Mouse (Mus musculus): ENCODE measurements around the gene Pik3ca.

Pik3ca gene

DNA sequence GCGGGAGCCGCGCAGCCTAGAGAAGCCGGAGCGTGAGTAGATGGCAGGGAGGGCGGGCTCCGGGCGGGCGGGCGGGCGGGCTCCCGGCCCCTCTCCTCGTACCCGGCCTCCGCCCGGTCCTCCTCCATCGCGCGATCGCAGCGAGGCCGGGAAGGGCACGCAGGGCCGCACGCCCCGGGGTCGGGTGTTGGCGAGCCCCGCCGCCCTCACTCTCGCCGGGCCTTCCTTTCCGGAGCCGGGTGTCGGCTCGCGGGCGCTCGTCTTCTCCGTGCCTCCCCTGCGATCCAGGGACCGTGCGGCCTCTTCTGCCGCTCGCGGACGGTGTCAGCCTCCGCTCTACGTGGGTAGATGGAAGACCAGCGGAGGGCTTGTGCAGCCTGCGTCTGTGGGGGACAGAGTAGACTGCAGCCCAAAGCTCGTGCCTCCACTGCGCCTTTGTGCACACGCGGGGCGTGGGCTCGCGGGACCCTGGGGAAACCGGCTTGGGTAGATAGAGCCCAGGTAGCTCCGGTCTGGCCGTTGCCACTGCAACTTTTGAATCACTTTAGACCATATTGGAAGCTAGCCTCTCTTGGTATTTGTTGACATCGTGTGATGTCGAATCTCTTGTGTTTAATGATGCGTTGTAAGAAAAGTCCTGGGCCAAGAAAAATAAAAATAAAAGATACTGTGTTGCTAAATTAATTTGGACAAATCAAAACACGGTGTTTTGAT lies at the start of gene Pik3ca:
Gene Pik3ca (plus strand): TSS at position 211 of the 714 bp plus-strand sequence.
- DNase-seq, result peak; percentile 41

DNA sequence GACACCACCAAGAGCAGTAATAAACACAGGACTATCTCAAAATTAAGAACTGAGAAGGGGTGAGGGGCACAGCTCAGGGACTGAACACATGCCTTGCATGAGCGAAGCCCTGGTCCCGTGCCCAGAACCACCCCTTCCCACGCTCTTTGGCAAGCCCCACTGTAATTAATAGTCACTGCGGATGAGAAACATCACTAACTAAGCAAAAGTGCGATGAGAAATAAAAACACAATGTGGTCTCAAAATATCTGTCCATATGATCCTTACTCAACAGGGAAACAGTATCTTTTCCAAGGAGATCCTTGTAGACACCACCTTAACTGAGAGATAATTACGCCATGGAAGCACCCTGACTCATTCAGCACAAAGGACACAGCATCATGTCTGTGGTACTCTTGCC lies 49.6 kb upstream of the Pik3ca start:
- no peak for DNase-seq

DNA sequence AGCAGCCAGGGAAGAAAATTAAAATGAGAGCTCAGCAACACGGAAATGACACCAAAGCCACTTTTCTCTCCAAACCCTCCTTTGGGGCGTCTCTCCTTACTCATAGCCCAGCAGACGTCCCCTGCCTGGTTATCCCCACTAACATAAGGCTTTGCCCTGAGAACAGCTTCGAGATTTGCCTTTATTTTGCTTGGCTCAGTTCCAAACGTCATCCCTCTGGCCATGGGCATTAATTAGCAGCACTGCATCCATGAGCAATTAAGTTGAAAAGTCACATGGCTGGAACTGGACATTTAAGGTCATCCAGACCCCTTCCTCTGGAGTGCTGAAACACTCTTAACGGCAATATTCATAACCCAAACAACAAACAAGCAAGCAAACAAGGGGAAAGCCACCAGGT lies 36.2 kb upstream of the Pik3ca start:
- DNase-seq, result peak; percentile 31

DNA sequence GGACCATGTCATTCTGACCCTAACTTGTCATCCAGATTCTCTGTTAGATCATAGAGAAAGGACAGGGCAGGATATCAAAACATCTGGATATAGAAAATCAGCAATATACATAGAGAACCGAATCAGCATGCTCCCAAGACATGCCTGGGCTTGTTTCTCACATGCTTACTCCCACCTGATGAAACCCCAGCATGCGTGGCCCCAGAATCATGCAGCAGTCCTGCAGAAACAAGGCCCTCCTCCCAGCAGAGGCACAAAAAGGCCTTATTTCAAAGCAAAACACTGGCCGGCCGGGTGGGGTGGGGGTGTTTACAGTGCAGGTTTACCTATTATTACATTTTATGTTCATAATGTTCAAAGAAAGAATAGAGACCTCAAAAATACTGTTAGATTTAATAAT lies 33.3 kb upstream of the Pik3ca start:
- DNase-seq, result no peak

DNA sequence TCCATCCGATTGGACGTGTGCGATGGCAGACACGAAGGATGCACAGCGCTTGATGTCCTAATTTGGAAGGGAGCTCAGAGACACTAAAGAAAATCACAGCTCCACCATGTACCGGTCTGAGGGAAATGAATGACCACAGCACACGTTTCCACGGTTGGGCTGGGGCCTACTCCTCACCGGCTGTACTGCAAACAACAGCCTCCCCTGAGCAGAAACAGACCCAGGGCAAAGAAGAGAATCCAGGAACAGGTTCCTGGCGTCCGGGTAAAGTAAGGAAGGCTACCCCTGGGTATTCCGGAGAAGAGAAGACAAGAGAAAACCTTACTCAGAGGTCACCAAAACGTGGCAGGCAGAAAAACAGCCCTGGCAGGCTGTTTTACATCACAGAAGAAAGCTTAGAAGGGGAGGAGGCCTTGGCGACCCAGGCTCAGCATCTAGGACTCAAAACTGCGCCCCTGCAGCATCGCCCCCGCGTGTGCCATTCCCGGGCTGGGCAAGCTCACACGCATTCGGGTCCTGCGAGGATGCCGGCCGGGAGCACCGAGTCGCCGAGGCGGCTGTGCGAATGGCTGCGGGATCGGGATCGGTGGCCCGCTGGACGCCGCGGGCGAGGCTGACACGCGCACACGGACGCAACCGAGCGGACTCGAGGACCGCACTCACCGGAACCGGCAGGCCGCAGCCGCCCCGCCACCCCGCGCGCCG lies 32.5 kb upstream of the Pik3ca start:
- DNase-seq, result no peak

DNA sequence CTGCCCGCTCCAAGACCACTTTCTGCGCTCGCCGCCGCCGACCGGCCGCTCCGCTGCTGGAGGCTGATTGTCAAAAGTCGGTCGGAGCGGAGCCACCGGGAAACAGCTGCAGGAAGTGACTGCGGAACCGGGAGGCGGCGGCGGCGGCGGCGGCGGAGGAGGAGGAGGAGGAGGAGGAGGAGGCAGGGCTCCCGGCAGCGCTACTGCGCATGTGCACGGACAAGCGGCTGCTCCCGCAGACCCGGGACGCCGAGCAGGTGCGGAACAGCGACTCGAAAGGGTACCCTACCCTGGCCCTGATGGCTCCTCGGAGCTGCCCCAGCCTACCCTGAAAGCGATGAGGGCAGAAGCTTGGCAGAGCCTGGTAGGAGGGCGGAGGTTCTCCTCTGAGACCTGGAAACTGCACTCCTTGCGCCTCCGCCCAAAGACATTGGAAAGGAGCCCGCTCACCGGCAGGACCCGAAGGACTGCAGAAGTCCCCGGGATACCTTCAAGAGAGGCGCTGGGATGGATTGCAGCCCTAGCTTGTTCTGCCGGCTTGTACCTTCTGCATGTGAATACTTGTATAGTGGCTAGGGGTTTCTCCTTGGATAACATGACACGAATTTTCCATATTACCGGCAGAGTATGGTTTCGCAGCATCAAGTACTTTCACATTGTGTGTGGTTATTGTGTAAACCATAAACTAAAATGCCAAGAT lies 31.8 kb upstream of the Pik3ca start, which contains the start of gene Zmat3:
Gene Zmat3 (minus strand): TSS at position 469 of the 700 bp plus-strand sequence.
- DNase-seq, result peak; percentile 80

DNA sequence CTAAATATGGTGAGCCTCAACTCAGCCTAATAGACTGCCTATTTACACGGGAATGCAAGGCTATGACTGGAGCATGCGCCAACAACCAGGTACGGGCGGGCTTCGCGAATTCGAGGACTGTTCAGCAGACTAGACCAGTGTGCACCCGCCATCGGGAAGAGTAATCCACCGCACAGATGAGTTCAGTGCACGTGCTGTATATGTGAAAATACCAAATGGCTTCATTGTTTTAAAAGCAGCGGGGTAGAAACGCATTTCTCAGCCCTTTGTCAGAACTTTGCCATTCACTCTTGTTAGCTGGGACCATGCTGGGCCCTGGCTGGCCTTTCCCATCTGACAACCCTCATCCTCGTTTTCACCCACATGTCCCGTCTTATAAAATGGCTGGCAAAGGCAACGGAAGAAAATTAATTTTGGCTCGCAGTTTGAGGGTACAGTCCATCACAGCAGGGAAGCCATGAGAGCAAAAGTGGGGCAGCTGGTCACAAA lies 31.2 kb upstream of the Pik3ca start:
- peak; percentile 14 for DNase-seq

DNA sequence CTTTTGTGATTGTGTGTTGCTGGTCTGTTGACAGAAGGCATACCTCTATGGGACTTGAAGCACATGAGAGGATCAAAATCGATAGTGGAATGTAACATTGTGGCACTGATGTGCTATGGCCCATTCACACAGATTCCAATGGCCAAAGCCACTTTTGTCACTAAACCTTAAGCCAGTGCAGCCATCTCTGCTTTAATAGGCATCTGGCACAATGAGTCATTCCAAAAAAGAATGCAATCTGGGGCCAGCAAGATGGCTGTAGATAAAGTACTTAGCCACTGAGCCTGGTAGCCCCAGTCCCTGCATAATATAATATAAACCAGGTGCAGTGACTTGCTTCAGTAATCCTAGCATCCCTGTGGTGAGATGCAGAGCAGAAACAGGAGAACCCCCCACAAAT lies 30.0 kb upstream of the Pik3ca start:
- no peak for DNase-seq

DNA sequence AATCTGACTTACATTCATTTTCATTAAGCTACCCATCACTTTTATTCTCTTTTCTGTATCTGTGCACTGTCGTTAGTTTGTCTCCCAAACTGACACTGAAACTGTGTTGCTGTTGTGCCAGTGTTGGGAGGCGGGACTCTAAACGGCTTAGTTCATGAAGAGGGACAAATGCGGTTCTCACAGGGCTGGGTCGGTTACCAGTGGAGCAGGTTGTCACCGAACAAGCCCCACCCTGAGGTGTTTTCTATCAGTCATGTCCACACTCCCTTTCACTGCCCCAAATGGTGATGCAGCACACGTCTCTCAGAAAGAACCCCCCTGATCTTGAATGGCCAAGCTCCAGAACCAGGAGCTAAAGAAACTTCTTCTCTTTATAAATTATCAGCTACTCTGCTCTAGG lies 25.5 kb upstream of the Pik3ca start:
- no peak for DNase-seq

DNA sequence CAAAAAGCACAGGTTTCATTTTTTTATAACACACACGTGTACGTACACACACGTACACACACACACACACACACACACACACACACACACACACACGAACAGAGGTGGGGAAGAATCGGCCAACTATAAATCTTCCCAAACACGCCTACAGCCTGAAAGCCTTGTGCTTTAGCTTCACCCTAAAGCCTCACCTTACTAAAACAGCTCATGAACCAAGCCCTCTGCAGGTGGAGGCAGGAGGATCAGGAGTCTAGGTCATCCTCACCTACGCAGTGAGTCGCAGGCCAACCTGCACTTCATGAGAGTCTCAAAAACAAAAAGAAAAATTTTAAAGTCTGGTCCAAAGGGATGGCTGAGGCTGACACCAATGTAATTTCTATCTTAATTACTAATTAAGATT lies 25.0 kb upstream of the Pik3ca start:
- no peak for DNase-seq

DNA sequence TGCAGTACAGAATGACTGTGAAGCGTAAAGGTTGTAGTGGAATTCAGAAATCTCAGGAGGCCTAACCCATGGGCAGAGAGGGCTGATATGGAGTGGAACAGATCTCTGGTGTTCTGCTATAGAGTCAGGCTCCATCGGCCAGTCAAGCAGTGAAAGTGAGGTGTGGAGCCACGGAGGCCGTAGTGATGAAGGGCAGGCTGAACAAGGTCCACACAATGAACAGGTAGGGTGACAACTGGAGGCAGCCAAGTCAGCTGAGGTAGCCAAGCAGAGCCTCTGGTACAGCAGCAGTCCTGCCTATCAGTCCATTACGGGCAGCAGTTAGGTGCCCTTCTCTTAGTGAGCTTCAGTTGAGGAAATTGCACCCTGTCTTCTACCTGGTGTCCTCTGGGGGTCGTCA lies 24.2 kb upstream of the Pik3ca start:
- no peak for DNase-seq

DNA sequence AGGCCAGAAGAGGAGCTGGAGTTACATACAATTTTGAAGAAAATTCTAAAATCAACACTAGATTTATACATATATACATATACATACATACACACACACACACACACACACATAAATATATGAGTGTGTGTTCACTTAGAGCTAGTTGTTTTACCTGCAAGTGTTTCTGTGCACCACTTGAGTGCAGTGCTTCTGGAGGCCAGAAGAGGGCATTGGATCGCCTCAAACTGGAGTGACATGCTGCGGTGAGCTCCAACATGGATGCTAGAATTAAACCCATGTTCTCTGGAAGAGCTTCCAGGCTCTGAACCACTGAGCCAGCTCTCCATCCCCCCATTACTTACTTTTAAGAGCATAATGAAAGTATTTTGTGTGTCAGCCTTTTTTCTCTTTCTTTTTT lies 17.6 kb upstream of the Pik3ca start:
- DNase-seq, result no peak

DNA sequence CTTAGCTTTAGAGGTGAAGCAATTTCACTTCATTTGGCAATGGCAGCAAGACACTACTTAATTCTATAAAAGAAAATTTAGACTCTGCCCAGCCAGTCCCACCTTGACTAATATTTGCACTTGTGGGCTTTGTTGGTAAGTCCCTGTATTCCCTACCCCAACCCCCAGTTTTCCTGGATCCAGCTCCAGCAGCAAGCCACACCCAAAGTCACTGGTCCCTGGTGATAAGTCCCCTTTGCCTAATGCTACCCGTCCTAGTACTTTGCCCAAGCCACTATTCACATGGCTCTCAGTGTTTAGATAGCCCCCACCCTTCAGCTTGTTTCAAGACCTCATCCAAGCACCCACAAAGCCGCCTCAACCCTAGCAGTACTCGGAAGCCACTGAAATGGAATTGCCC lies 15.9 kb upstream of the Pik3ca start:
- no peak for DNase-seq

DNA sequence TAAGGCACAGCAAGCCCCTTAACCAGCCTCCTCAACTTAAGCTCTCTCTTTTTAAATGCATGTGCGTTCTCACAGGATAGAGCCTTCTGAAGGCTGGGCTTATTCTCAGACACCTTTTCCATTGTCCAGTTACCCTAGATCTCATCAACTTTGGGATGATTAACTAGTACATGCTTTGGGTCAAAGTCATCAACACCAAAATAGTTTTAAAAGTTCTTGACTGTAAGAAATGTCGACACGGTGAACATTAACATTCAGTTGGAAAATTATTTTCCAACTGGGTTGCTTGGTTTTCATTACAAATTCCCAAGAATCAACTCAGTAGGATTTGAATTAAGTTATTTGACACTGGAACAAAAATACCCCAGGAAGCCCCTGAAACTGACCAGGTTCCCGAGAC lies 4.6 kb upstream of the Pik3ca start:
- DNase-seq, result no peak

DNA sequence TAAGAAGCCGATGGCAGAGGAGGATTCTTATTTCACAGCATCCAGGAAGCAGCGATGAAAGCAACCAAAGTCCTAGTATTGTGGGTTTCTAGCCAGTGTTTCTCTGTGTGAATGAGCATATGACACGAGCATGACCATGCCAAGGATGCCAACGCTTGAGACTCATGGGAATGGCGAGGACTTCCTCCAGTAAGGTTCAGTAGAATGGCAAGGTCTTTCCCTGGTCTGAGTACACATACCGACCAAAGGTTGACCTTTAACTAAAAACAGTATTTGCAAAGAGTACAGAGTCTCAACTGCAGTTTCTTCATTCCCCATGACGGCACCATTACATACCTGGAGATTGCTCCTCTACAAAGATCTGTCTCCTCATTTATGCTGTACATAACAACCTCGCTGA lies 3.5 kb upstream of the Pik3ca start:
- peak; percentile 72 for DNase-seq

DNA sequence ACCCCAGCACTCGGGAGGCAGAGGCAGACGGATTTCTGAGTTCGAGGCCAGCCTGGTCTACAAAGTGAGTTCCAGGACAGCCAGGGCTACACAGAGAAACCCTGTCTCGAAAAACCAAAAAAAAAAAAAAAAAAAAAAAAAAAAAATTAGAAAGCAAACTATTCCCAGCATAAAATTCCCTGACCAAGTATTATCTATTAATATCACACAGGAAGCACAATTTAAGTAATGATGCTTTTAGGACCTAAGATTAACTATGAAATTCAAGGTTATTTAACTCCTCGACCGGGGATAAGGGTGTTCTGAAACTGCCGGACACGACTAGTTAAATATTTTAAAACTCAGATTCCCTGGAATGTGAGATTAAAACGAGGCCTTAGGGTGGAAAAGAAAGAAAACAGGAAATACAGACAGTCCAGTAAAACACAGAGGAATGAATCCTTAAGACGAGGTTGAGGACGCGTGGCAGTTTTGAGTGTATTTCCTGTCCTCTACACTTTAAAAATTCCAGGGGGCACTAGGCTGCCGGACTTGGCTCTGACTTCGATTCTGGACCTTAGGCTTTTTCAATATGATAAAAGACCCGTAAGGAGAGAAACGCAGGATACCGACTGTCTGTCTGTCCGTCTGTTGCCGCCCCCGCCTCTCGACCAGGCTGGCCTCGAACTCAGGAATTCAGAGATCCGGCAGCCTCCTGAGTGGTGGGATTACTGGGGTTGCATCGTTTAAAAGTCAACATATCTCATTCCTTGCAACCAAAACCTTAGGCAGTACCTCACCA lies 1.5 kb upstream of the Pik3ca start:
- DNase-seq, result peak; percentile 47

DNA sequence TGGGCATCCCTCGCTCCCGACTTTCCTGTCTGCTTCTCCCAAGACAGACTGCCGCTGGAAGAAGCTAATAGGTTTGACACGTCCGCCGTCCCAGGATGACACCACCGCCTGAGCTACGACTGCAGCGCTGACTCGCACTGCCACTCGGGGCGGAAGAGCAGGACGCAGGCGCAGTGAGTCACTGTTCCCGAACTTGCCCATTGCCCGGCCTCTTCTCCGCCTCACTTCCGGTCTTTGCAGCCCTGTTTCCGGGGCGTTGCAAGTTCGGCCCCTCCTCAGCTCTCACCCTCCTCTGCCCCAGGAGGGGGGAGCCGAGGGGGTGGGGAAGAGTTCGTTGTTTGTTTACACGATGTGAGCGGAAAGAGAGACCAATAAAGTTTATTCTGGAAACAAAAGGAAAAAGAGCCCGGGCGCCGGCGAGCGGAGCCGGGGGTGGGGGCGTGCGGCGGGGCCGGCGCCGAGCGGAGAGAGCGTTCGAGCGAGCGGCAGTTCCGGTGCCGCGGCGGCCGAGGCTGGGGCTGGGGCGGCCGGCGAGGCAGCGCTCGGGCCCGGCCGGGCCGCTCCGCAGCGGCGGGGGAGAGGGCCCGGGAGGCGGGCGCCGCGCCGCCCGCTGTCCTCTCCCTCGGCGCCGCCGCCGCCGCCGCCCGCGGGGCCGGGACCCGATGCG lies 544 bp upstream of the Pik3ca start:
- DNase-seq, result peak; percentile 98

DNA sequence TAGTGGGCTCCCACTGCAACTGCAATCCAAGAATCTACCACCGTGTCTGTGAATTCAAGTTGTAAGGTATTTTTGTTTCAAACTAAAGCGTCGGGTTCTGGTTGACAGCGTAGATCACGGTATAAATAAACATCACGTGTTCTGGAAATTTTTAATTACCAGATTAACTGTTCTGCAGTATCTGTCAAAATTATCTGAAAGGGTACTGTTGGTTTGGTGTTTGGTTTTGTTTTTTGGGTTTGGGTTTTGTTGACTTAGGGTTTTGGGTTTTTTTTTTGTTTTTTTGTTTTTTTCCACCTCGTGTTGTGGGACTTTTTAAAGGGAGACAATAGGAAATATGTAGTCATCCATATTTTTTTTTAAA lies 686 bp downstream of the Pik3ca start:
- no peak for DNase-seq

DNA sequence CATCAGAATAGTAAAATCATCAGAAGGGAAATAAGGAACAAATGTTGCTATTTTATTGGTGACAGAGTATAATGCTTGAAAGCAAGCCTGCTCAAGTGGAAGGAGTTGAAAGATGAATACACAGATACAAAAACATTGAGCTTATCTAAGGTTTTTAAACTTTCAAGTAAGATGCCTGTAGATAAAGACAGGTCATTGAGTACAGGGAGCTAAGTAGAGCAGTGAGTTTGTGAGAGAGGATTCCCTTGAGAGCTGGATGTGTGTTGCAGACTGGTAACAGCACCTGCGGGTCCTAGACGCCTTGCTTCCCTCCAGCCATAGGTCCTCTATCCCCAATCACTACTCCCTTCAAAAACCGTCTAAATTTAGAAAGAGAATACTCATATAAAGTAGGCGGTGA lies 1.2 kb downstream of the Pik3ca start:
- DNase-seq, result no peak

DNA sequence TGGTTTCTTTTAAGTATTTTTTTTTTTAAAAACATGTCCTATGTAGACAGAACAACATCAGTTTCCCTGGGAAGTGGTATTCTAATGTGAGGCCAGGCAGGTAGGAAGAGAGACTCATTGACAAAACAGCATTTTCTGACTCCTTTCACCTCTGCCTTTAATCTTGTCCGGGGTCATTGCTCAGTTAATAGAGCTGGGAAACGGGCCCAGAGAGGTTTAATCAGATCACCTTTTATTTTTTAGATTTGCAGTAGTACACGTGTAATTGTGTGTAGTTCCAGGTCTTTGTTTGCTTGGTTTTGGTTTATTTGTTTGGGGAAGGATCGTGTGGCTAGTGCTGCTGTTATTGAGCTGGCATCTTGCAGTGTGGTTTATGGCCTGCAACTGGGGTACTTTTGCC lies 1.9 kb downstream of the Pik3ca start:
- DNase-seq, result no peak

DNA sequence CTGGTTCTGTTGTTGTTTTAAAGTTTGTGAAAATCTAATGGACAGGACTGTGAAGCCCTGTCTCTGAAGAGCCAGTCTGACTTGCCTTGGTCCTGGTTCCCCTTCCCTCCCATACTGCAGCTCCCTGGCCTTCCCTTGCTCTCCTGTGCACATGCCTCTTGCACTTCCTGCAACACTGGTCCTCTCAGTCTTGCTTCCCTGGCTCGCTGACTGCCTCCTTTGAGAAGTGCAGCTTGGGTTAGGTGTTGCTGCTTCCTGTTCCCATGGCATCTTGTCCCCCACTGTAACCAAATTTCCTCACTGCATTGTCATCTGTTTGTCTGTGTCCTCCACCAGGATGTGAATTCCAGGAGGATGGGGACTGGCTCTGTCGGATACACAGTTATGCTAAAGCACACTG lies 2.5 kb downstream of the Pik3ca start:
- DNase-seq, result no peak

DNA sequence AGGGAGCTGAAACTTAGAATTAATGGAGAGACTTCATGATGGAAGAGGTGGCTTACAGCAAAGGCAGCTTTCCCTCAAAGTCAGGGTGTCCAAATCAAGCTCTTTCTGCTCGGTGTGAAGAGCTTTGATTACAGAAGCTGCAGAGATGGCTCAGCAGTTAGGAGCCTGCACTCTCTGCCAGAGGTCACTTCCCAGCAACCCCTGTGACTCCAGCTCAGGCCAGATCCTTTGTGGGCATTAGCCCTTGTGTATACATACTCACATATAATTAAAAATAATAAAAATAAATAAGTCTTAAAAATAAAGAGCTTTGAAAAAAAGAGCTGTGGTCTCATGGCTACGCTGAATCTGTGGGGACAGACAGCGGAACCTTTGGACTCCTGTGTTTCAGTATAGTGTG lies 4.1 kb downstream of the Pik3ca start:
- no peak for DNase-seq

All from kidney, adult 11 months (tissue).